Mouse (Mus musculus) heart, embryonic 16.5 days (tissue): Measurements from ENCODE around the gene Olfr736. TPM values are rescaled to one million over a fixed set of nuclear protein-coding genes. Genes with fewer than 3 reads are reported as not detected.

Experiments used
- polyA plus RNA-seq: library from polyadenylated mRNA; unstranded; fragments of >200 nt; fragmentation: Nextera tagmentation; extraction: Ambion mirVana; gene quantifications from 2 replicates; pipeline ENCODE4 v1.2.1, GENCODE M21; 2015

Olfr736 gene
- polyA plus RNA-seq, 1 experiment from 2014 or later, result not detected

Other genes with a start within 250 kb of the Olfr736 start
- not detected in 2 replicates for gene Olfr728, start 238.5 kb upstream of the Olfr736 start, polyA plus RNA-seq
- not detected in 2 replicates for gene Olfr729, start 228.3 kb upstream of the Olfr736 start, polyA plus RNA-seq
- gene Olfr730, start 193.0 kb upstream of the Olfr736 start, polyA plus RNA-seq, result not detected in 2 replicates
- not detected in 2 replicates for gene Olfr731, start 139.3 kb upstream of the Olfr736 start, polyA plus RNA-seq
- gene Olfr732, start 97.0 kb upstream of the Olfr736 start, polyA plus RNA-seq, result not detected in 2 replicates
- gene Olfr733, start 79.6 kb upstream of the Olfr736 start, polyA plus RNA-seq, result not detected in 2 replicates
- gene Olfr734, start 54.4 kb upstream of the Olfr736 start, polyA plus RNA-seq, result not detected in 2 replicates
- gene Olfr735, start 32.3 kb upstream of the Olfr736 start, polyA plus RNA-seq, result not detected in 2 replicates
- gene Tlr11, start 23.2 kb upstream of the Olfr736 start, polyA plus RNA-seq, result not detected in 2 replicates
- not detected in 2 replicates for gene Olfr738, start 26.4 kb downstream of the Olfr736 start, polyA plus RNA-seq
- not detected in 2 replicates for gene Olfr739, start 37.5 kb downstream of the Olfr736 start, polyA plus RNA-seq
- not detected in 2 replicates for gene Olfr740, start 64.4 kb downstream of the Olfr736 start, polyA plus RNA-seq
- gene Olfr741, start 91.6 kb downstream of the Olfr736 start, polyA plus RNA-seq, result not detected in 2 replicates
- not detected in 2 replicates for gene Olfr742, start 122.4 kb downstream of the Olfr736 start, polyA plus RNA-seq
- not detected in 2 replicates for gene Olfr743, start 140.7 kb downstream of the Olfr736 start, polyA plus RNA-seq
- not detected in 2 replicates for gene Olfr744, start 233.7 kb downstream of the Olfr736 start, polyA plus RNA-seq